Mouse (Mus musculus): ENCODE results near the gene Naxd. TPM values are rescaled to one million over a fixed set of nuclear protein-coding genes. Genes with fewer than 3 reads are reported as not detected.

The Naxd gene
- total and polyA plus RNA-seq, 3 experiments = 54.8 to 72.3 TPM; not detected in 1

GRCm38 (mm10) chr8:11510971-11511370, 13.7 kb downstream of the Naxd start:
- peaks cover 9 to 14% of the 10 kb centered on the region in 2 experiments for H3K36me3 ChIP-seq (ENCODE audit: control insufficient read depth in 1 of 2, insufficient read depth in 2 of 2, low read length in 2 of 2)
- H3K4me1 ChIP-seq (ENCODE audit: control insufficient read depth in 1 of 2, insufficient read depth in 2 of 2, low read length in 2 of 2) = peaks cover 0 to 22% of the 10 kb centered on the region in 2 experiments; a peak in 2 of 4 replicates
- no peaks in the 10 kb centered on the region for H3K27me3 ChIP-seq (ENCODE audit: control insufficient read depth in 1 of 2, insufficient read depth in 2 of 2, low read length in 2 of 2)

GRCm38 (mm10) chr8:11512711-11513110, 15.4 kb downstream of the Naxd start:
- Histone ChIP-seq H3K9me3 (replicated peaks; ENCODE audit: insufficient read depth, low read length) (no peaks in the 10 kb centered on the region), H3K79me2 (ENCODE audit: control insufficient read depth, insufficient read depth, low read length, poor library complexity) (no peaks in the 10 kb centered on the region), H3K36me3 (ENCODE audit: control insufficient read depth in 1 of 2, insufficient read depth in 2 of 2, low read length in 2 of 2) (peaks cover 6 to 14% of the 10 kb centered on the region in 2 experiments), H3K4me1 (ENCODE audit: control insufficient read depth in 1 of 2, insufficient read depth in 2 of 2, low read length in 2 of 2) (peaks cover 0 to 22% of the 10 kb centered on the region in 2 experiments; a peak in 2 of 4 replicates), H3K27me3 (ENCODE audit: control insufficient read depth in 1 of 2, insufficient read depth in 2 of 2, low read length in 2 of 2) (no peaks in the 10 kb centered on the region), H3K4me3 (ENCODE audit: control insufficient read depth in 1 of 2, insufficient read depth in 1 of 2, low read depth in 2 of 2, low read length in 2 of 2) (no peak overlapping the region), H3K27ac (ENCODE audit: control insufficient read depth, low read depth, low read length) (peak overlapping the region; percentile 46), H3K9ac (ENCODE audit: control insufficient read depth, low read depth, low read length, poor library complexity, severe bottlenecking) (no peak overlapping the region)
- peak; percentile 77 for DNase-seq (ENCODE audit: low read depth, low spot score)
- TF ChIP-seq MXI1 (IDR thresholded peaks at IDR 0.05; ENCODE audit: low read depth, low read length) (no peak), TAL1 (IDR thresholded peaks at IDR 0.05; ENCODE audit: low read length) (peak; percentile 82), MAFK (IDR thresholded peaks at IDR 0.05; ENCODE audit: borderline replicate concordance, low read depth, low read length) (no peak), ZMIZ1 (IDR thresholded peaks at IDR 0.05; ENCODE audit: low read depth, low read length) (no peak), SMC3 (IDR thresholded peaks at IDR 0.05; ENCODE audit: low read depth, low read length) (no peak), USF1 (IDR thresholded peaks at IDR 0.05; ENCODE audit: low read depth, low read length) (no peak), GABPA (IDR thresholded peaks at IDR 0.05; ENCODE audit: low read depth, low read length) (no peak), POLR2AphosphoS2 (IDR thresholded peaks at IDR 0.05; ENCODE audit: low read length) (no peak; the same call in 1 of the 2 replicates), CHD2 (IDR thresholded peaks at IDR 0.05; ENCODE audit: low read length) (no peak), POLR2AphosphoS5 (IDR thresholded peaks at IDR 0.05; ENCODE audit: borderline replicate concordance, low read depth, low read length) (no peak), RCOR1 (IDR thresholded peaks at IDR 0.05; ENCODE audit: low read depth, low read length) (no peak), GATA1 (IDR thresholded peaks at IDR 0.05; ENCODE audit: low read depth, low read length) (peak; percentile 47), CHD1 (IDR thresholded peaks at IDR 0.05; ENCODE audit: low read depth, low read length) (no peak), MYC (IDR thresholded peaks at IDR 0.05; ENCODE audit: low read depth, low read length) (no peak), POLR2A (IDR thresholded peaks at IDR 0.05; ENCODE audit: control insufficient read depth in 1 of 2, insufficient read depth in 1 of 2, low read depth in 1 of 2, low read length in 2 of 2, poor library complexity in 1 of 2) (no peak; a peak in 1 of 4 replicates), CTCF (IDR thresholded peaks at IDR 0.05 in 2 of 3, conservative IDR thresholded peaks at IDR 0.05 in 1 of 3; ENCODE audit: control insufficient read depth in 1 of 3, insufficient read depth in 1 of 3, low read depth in 2 of 3, low read length in 3 of 3, poor library complexity in 1 of 3, severe bottlenecking in 1 of 3) (peak; percentile 14 to 21 (median 20); a peak in 2 of 6 replicates), RAD21 (IDR thresholded peaks at IDR 0.05; ENCODE audit: low read depth, low read length) (no peak), MAX (IDR thresholded peaks at IDR 0.05; ENCODE audit: low read length) (no peak), SIN3A (IDR thresholded peaks at IDR 0.05; ENCODE audit: low read length) (no peak), ZNF384 (IDR thresholded peaks at IDR 0.05; ENCODE audit: low read depth, low read length) (no peak), ELF1 (IDR thresholded peaks at IDR 0.05; ENCODE audit: low read depth, low read length) (no peak), UBTF (IDR thresholded peaks at IDR 0.05; ENCODE audit: borderline replicate concordance, insufficient read depth, low read depth, low read length) (no peak), EP300 (IDR thresholded peaks at IDR 0.05; ENCODE audit: low read depth in 1 of 2, low read length in 2 of 2) (peak in 1 of 2 experiments; percentile 35; a peak in 1 of 4 replicates), HCFC1 (IDR thresholded peaks at IDR 0.05; ENCODE audit: low read depth, low read length) (no peak), ZC3H11A (IDR thresholded peaks at IDR 0.05; ENCODE audit: low read depth, low read length) (no peak), BHLHE40 (IDR thresholded peaks at IDR 0.05; ENCODE audit: borderline replicate concordance, low read depth, low read length) (no peak), ETS1 (IDR thresholded peaks at IDR 0.05; ENCODE audit: low read depth, low read length) (no peak), MAZ (IDR thresholded peaks at IDR 0.05; ENCODE audit: low read depth, low read length) (no peak), MYB (IDR thresholded peaks at IDR 0.05; ENCODE audit: low read depth, low read length) (no peak), TBP (IDR thresholded peaks at IDR 0.05; ENCODE audit: low read depth, low read length) (no peak), NRF1 (IDR thresholded peaks at IDR 0.05; ENCODE audit: insufficient read depth, low read depth, low read length, poor library complexity, severe bottlenecking) (no peak), NELFE (IDR thresholded peaks at IDR 0.05; ENCODE audit: low read depth, low read length) (no peak)

More at GRCm38 (mm10) chr8:11510971-11511370, 13.7 kb downstream of the Naxd start:
- no peak for DNase-seq (ENCODE audit: low read depth, low spot score)
- Histone ChIP-seq H3K9me3 (replicated peaks; ENCODE audit: insufficient read depth, low read length) (no peaks in the 10 kb centered on the region), H3K79me2 (ENCODE audit: control insufficient read depth, insufficient read depth, low read length, poor library complexity) (no peaks in the 10 kb centered on the region), H3K9ac (ENCODE audit: control insufficient read depth, low read depth, low read length, poor library complexity, severe bottlenecking) (no peak overlapping the region), H3K27ac (ENCODE audit: control insufficient read depth, low read depth, low read length) (no peak overlapping the region), H3K4me3 (ENCODE audit: control insufficient read depth in 1 of 2, insufficient read depth in 1 of 2, low read depth in 2 of 2, low read length in 2 of 2) (no peak overlapping the region)
- TF ChIP-seq POLR2AphosphoS2 (IDR thresholded peaks at IDR 0.05; ENCODE audit: low read length) = peak; percentile 48; the same call in 1 of the 2 replicates
- no peak for TF ChIP-seq KAT2A (conservative IDR thresholded peaks at IDR 0.05; ENCODE audit: low read depth, low read length)
- no peak for TF ChIP-seq MAZ (IDR thresholded peaks at IDR 0.05; ENCODE audit: low read depth, low read length)
- no peak for TF ChIP-seq USF1 (IDR thresholded peaks at IDR 0.05; ENCODE audit: low read depth, low read length)

Data from MEL (cell line).